Mouse (Mus musculus) lung, postnatal 10 days (tissue): ENCODE results near the gene Dock2.
A peak's percentile ranks its signal among the peaks of the same experiment; 100 is the strongest.
"Not testable (repeated sequence)": the region's sequence is repeated elsewhere in the genome, so short reads cannot be mapped to it uniquely, and the experiment has no call there.

Experiments used
- DNase-seq: peaks from one replicate; pipeline ENCODE4 v3.0.0; 2021

Gene Dock2

GRCm38 (mm10) chr11:34276363-34277046, 507.2 kb downstream of the Dock2 start:
- no peak for DNase-seq

GRCm38 (mm10) chr11:34275941-34276340, 507.8 kb downstream of the Dock2 start:
- DNase-seq, result no peak

- DNase-seq, result no peak
These were observed 511.7 kb downstream of the Dock2 start for GRCm38 (mm10) chr11:34272016-34272415.

DNA sequence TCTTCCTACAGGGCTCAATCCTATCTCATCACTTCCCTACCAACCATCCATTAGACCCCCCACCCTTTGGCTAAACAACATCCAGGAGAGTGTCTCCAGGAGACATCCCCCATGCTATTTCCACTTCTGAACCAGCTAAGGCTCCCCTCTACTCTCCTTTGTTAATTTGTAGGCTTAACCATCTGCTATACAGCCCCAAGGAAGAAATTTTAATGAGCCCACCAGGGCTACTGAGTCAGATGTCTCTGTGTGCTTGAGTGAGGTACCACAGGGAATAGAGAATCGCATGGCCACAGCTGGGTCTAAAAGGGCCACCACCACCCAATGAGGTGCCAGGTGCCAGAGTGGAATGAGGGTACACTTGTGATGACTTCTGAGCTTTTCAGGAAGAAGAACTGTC, 519.6 kb downstream of the Dock2 start:
- DNase-seq, result no peak

GRCm38 (mm10) chr11:34258849-34259469, 524.7 kb downstream of the Dock2 start:
- DNase-seq, result no peak

DNA sequence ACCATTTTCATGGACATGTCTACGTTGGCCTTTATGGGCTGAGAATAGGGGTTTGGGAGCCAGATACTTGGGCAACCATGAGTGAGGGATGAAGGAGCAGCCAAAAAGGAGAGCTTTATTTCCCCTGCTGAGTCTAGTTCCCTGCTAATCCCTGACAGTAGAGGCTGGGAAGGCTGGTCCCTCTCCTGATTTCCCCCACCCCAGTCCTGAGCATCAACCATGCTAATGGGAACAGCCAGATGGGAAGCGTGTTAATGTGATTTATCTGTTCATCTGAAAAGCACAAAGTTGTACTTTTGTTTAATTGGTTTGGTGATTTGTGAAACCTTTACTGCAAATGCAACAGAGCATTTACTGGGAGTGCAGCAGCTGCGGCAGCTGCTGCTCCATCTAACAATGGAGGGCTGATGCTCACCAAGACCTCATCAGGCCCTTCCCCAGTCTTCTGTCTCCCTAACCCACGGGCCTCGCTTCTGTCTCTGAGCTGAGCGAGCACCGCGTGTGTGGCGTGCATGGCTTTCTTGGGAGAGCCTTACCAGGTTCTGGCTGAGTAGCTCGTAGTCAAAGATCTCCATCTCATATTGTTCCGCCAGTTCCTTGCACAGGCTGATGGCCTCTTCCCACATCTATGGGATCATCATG, 526.0 kb downstream of the Dock2 start:
- DNase-seq, result no peak

GRCm38 (mm10) chr11:34242979-34243378, 540.7 kb downstream of the Dock2 start:
- peak; percentile 2 for DNase-seq

DNA sequence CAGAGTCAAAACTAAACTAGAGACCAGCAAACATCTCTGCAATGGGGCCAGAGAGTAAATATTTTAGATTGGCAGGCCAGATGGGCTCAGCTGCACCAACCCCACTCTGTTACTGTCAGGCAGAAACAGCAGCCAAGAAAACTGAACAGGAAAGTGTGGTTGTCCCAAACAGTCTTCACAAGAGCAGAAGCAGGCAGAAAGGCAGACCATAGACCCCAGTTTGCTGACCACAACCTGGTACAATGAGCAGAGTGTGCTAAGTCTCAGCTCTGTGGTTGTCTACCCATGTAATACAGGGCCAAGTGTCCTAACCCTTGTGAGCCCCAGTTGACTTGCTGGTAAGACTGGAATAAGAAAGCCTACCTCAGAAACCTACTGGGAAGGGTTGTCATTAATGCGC, 543.4 kb downstream of the Dock2 start:
- no peak for DNase-seq

- DNase-seq, result no peak
These were observed 544.0 kb downstream of the Dock2 start for GRCm38 (mm10) chr11:34239691-34240090.

DNA sequence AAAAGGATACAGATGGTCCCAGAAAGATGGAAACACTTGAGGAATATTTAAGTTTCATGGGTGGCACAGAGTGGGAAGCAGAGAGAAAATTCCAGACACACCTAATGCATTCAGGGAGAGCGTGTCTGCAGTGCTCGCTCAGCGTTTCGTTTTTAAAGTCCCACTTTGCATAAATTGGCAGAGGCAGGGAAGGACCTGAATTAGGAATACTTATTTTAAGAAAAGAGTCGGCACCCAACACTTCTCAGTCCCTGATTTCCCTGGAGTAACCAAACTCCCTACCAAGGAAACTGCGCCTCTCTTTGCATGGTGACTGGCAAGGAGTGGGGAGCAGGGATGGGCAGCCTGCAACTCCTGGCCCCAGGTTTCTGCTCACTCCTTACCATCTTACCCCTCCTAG, 546.8 kb downstream of the Dock2 start:
- DNase-seq, result no peak

GRCm38 (mm10) chr11:34236091-34236759, 547.5 kb downstream of the Dock2 start:
- peak; percentile 15 for DNase-seq

DNA sequence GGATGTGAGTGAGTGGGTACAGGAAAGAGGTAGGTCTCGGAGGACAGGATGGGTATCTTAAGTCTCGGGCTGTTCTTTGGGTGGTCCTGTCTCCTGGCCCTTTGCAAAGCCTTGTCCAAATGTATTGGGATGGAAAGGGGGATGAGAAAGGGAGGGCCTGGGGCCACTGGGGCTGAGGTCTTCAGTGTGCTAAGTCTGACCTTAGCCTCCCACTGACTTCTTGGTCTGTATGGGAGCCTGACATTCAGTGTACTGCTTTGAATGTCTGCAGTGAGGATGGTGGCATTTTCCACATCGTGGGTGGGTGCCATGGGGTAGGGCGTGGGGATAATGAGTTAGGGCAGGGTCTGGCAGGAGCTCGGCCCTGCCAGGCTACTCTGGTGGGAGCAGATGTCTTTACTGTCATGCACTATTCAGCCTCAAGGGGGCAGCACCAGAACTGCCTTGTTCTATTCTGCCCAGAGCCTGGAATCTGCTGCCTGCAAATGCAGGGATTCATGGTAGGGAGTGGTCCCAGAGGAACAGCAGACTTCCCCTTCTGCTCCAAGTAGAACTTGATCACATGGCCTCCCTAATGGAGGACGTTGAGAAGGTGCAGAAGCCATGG, 554.8 kb downstream of the Dock2 start:
- DNase-seq, result peak; percentile 69

DNA sequence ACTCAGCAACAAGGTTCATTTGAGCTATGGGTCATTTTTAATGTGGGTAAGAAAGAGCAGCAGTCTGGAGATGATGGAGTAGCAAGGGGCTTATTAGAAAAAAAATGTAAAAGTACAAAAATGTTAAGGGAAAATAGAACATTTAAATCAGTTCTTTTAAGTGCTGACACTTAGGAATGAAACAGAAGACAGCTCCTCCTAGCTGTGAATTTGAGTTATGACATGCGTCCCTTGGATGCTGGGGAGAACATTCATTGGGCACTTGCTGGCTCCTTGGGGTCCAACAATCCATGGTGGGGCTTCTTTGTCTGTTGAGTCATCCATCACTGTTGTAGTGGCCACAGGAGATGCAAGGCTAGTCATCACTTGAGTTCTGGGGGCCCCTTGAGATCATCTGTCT, 556.5 kb downstream of the Dock2 start:
- DNase-seq, result no peak

DNA sequence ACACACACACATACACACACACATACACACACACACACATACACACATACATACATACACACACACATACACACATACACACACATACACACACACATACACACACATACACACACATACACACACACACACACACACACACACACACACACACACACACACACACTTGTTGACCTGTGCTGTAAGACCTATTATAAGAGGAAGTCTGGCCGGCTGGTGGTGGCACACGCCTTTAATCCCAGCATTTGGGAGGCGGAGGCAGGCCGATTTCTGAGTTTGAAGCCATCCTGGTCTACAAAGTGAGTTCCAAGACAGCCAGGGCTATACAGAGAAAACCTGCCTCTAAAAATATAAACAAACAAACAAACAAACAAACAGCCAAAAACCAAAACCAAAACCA, 563.1 kb downstream of the Dock2 start:
- not testable (repeated sequence) for DNase-seq

DNA sequence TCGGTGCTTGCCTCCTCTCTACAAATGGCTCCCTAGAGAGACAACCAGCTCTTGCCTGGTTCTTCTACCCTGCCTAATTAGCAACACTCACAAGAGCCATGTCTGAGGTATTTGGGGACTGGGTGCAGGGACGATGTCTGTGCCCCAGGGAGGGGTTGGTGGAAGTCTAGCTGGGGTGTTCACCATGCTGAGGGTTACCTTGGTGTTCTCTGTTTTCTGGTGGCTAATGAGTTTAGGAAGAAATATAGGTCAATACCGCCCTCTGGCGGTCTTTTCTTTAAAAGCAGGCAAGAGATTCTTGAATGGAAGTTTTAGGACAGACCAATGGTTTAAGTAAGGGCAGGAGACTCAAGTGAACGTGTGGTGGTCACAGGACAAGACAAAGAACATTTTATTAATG, 570.8 kb downstream of the Dock2 start:
- DNase-seq, result peak; percentile 72

DNA sequence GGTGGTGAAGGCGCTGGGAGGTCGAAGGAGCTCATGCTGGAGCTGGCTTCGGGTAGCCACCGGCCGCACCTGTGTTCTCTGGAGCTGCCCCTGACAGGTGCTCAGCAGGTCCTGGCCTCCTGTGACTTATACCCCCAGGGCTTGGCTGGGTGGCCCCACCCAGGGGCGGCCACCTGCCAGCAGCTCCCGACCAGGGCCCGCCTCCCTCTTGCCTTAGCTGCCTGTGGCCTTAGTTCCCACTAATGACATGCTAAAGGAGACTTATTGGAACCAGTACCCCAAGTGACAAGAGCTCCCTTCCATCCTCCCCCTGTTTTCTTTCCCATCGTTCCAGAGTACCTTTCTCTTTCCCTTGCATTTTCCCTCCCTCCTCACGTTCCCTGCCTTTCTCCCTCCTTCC, 575.7 kb downstream of the Dock2 start, which contains the start of gene Foxi1:
TSS of gene Foxi1 (minus strand) at position 101 of the 400 bp plus-strand sequence.
- DNase-seq, result no peak

GRCm38 (mm10) chr11:34202769-34203168, 580.9 kb downstream of the Dock2 start:
- no peak for DNase-seq

- DNase-seq, result no peak
These were observed 588.5 kb downstream of the Dock2 start for GRCm38 (mm10) chr11:34195142-34195541.

DNA sequence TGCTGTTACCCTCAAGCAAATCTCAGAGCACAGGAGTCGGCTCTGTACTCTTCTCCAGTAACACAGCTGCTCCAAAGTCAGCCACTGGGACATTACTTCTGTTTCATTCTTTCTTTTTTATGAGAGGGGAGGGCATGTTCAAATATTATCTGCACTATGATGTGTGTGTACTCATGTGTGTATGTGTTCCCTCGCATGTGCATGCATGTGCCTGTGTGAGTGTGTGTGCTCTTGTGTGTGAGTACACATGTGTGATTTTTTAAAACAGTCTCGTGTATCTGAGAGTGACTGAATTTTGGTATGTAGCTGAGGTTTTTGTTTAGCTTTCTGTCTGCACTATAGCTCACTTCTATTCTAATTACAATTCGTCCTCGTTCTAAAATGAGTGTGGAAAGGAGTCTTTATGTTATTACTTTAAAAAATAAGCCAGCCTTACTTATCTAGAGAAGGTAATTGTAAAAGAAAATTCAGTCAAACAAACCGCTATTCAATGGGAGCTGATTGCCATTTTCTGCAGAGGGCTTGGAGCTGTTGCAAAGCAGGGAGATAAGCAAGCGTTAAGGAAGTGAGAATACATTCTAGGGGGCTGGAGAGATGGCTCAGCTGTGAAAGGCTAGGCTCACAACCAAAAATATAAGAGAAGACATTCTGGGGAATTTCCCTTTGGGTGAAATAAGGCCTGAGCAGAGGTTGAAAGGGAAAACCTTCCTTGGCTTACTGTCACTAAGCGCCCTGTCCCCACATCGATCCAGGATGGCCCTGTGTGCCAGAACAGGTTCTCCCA, 589.3 kb downstream of the Dock2 start:
- no peak for DNase-seq

GRCm38 (mm10) chr11:34193658-34194057, 590.0 kb downstream of the Dock2 start:
- DNase-seq, result no peak

DNA sequence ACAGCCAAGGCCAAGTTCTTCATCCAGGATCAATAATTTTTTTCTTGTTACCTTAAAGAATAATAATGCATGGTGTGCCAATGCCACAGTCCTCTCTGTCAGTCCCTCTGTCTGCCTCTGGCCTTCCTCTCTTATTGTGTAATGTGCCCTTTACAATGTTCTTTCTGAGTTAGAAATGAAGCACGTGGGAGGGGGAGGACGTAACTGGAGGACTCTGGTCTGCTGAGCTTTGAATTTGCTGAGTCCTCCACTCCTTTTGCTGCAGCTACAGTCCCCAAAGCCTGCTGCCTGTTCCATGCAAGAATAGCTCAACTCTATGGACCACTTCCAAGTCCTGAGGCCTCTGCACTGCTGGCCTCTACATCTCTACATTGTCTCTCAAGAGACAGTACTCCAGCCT, 599.4 kb downstream of the Dock2 start:
- DNase-seq, result peak; percentile 14
